Mouse (Mus musculus) activated CD4-positive, CD25-positive, alpha-beta regulatory T cell, adult 4 months (primary cell): ENCODE data around the gene Gm7544. TPM values are rescaled to one million over a fixed set of nuclear protein-coding genes. Genes with fewer than 3 reads are reported as not detected.
"Not testable (repeated sequence)": the region's sequence is repeated elsewhere in the genome, so short reads cannot be mapped to it uniquely, and the experiment has no call there.

ENCODE experiments used
- ATAC-seq: one replicate; pipeline ENCODE4 v1.8.0; 2017
- polyA plus RNA-seq, 2 experiments: library from polyadenylated mRNA; unstranded; fragments of 100-300 nt; shearing (Covaris generic); gene quantifications; one replicate each; pipeline ENCODE4 v1.2.1; 2017

The Gm7544 gene
- polyA plus RNA-seq: not detected

- not testable (repeated sequence) for ATAC-seq
These were observed at the start of gene Gm7544 for GRCm38 (mm10) chr1:82955913-82956312. TSS of gene Gm7544 (minus strand) at chr1:82956013.

GRCm38 (mm10) chr1:83000306-83000705, 44.5 kb upstream of the Gm7544 start, which contains the start of gene Gm47959:
TSS of gene Gm47959 (plus strand) at chr1:83000548.
- not testable (repeated sequence) for ATAC-seq

GRCm38 (mm10) chr1:82993947-82994346, 38.1 kb upstream of the Gm7544 start:
- ATAC-seq: no peak

GRCm38 (mm10) chr1:82992093-82992492, 36.3 kb upstream of the Gm7544 start:
- no peak for ATAC-seq

GRCm38 (mm10) chr1:82991596-82991995, 35.8 kb upstream of the Gm7544 start:
- ATAC-seq: no peak

GRCm38 (mm10) chr1:82991062-82991461, 35.2 kb upstream of the Gm7544 start:
- ATAC-seq: no peak

DNA sequence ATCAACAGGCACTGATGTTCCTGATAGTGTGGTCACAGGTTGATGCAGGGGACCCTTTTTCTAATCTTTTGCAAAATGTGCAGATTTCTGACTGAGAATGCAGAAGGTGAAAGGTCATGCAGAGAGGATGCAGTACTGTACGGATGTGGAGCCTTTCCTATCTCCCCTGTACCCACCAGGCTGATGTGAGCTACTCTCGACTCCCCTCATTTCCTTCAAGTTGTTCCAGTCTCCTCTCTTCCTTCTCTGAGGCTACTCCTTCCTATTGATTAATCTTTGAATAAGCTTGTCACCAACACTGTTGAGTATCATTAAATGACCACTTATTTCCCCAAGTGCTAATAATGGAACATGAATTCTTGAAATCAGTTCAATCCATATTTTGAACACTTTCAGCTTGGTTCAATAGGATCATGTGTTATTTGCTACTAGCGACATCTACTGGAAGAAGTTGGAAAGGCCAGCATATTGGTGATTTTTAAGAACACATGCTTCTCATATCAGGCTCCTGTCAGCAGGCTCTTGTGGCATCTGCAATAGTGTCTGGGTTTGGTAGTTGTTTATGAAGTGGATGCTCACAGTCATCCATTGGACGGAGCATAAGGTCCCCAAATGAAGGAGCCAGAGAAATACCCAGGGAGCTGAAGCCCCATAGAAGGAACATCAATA, 31.9 kb upstream of the Gm7544 start:
- peak; percentile 66 for ATAC-seq

- no peak for ATAC-seq
These were observed 30.9 kb upstream of the Gm7544 start for GRCm38 (mm10) chr1:82986738-82987137.

GRCm38 (mm10) chr1:82977840-82978239, 22.0 kb upstream of the Gm7544 start:
- no peak for ATAC-seq

GRCm38 (mm10) chr1:82975750-82976149, 19.9 kb upstream of the Gm7544 start:
- ATAC-seq: peak; percentile 52

- peak; percentile 5 for ATAC-seq
These were observed 18.5 kb upstream of the Gm7544 start for GRCm38 (mm10) chr1:82974342-82974741.

DNA sequence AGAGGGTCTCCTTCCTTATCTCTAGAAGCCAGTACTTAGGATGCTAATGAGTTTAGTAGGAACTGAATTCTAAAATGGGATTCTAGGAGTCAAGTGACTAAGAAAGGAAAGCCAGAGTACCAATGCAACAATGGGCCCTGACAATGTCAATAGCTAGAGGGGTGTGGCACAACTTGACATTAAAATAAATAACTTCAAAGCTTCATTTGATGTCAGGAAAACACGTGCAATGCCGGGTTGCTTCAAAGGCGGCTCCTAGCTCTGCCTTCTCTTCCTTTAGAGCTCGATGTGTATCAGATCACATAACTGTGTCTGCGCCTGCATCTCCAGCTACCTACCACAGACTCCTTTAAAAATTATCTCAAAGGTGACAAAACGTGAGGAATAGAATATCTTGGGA, 18.1 kb upstream of the Gm7544 start:
- ATAC-seq: peak; percentile 79

GRCm38 (mm10) chr1:82973244-82973643, 17.4 kb upstream of the Gm7544 start:
- ATAC-seq: no peak

GRCm38 (mm10) chr1:82972046-82972445, 16.2 kb upstream of the Gm7544 start:
- no peak for ATAC-seq

- no peak for ATAC-seq
These were observed 10.6 kb upstream of the Gm7544 start for GRCm38 (mm10) chr1:82966413-82966812.

DNA sequence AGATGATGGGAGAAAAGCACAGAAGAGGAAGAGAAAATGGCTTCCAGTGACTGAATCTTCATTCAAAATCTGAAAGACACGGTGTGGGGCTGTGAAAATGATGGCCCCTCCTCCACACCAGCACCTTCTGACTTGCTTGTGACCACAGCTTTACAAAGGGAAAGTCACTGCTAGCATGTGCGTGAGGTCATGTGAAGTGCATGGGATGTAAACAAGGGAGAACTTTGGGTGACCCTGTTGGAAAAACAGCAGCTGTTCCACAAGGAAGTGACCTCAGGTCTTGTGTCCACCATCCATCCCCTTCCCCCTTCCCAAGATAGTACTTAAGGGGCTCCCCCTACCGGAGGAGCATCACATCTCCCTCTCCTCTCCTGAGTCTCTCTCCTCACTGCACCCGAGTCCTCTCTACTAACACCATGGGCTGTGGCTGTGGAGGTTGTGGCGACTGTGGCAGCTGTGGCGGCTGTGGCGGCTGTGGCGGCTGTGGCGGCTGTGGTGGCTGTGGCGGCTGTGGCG, 4.1 kb upstream of the Gm7544 start, which contains the start of gene Gm47955:
Gene Gm47955, plus strand, starts transcription at position 417 of the 516 bp plus-strand sequence.
- no peak for ATAC-seq

GRCm38 (mm10) chr1:82948601-82949000, 7.2 kb downstream of the Gm7544 start:
- no peak for ATAC-seq

- not testable (repeated sequence) for ATAC-seq
These were observed 9.8 kb downstream of the Gm7544 start for GRCm38 (mm10) chr1:82946029-82946428.

GRCm38 (mm10) chr1:82943295-82943694, 12.5 kb downstream of the Gm7544 start, which contains the start of gene A030003K21Rik:
TSS of gene A030003K21Rik (minus strand) at chr1:82943388.
- not testable (repeated sequence) for ATAC-seq

DNA sequence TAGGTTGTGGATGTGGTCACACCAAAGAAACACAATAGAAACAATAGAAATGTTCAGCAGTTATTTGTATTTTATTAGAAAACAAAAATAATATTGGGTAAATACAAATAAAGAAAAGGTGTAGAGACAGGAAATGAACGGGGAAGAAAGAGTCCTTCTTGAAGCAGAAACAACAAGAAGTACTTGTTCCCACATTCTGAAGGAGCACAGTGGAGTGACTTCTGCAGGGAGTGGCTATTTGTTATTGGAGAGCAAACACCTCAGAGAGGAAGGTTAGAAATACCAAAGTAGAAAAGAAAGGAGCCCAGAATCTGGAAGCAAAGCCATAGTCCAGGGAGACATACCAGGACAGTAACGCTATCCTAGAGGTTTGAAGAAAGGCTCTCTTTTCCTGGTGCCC, 13.3 kb downstream of the Gm7544 start:
- ATAC-seq: not testable (repeated sequence)

- no peak for ATAC-seq
These were observed 17.1 kb downstream of the Gm7544 start for GRCm38 (mm10) chr1:82938666-82939065.

GRCm38 (mm10) chr1:82931326-82931725, 24.5 kb downstream of the Gm7544 start, which contains the start of gene Gm6217:
TSS of gene Gm6217 (minus strand) at chr1:82931399.
- ATAC-seq: not testable (repeated sequence)

- ATAC-seq: not testable (repeated sequence)
These were observed 25.3 kb downstream of the Gm7544 start for GRCm38 (mm10) chr1:82930558-82930957.

GRCm38 (mm10) chr1:82924650-82925049, 31.2 kb downstream of the Gm7544 start, which contains the start of gene A030014E15Rik:
TSS of gene A030014E15Rik (plus strand) at chr1:82924917.
- ATAC-seq: no peak
